Mouse (Mus musculus) spleen, postnatal 14 days (tissue): ENCODE results near the gene Smarca4.
"Not testable (repeated sequence)": the region's sequence is repeated elsewhere in the genome, so short reads cannot be mapped to it uniquely, and the experiment has no call there.

Source experiments
- DNase-seq, 2 experiments: peaks; one replicate each; pipeline ENCODE4 v3.0.0; 2021 to 2022; ENCODE audit warnings: low spot score in 2 of 2

Smarca4 gene

DNA sequence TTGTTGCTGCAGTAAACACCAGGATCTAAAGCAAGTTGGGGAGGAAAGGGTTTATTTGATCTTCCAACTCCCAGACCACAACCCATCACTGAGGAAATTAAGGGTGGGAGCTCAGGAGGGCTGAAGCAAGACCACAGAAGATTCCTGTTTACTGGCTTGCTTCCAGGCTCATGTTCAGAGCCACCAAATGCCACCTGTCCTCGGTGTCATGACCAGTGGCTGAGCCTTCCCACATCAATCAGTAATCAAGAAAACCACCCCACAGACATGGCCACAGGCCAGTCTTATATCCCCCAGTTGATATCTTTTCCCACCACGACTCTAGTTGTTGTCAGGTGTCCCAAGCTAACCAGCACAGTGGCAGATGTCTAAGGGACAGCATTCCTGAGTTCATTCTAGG lies 37.3 kb downstream of the Smarca4 start:
- no peak for DNase-seq

- no peak for DNase-seq
These were observed 46.1 kb downstream of the Smarca4 start for GRCm38 (mm10) chr9:21662034-21662433.

- no peak for DNase-seq
These were observed 53.0 kb downstream of the Smarca4 start for GRCm38 (mm10) chr9:21668946-21669345.

DNA sequence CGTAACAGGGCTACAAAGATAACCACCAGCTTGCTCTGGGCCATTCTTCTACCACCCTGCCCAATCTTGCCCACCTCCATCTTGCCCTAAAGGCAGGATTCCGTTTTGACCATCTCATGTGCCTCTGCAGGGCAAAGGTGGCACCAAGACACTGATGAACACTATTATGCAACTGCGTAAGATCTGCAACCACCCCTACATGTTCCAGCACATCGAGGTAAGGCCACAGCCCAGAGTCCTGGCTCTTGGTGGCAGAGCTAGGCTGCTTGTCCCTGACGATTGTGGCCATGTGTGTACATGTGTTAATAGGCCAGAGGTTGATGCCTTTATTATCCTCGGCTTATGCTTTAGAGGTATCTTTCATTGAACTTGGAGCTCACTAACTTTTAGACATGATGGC lies 54.4 kb downstream of the Smarca4 start:
- no peak for DNase-seq

- no peak for DNase-seq
These were observed 55.8 kb downstream of the Smarca4 start for GRCm38 (mm10) chr9:21671753-21672152.

GRCm38 (mm10) chr9:21677706-21678105 lies 61.7 kb downstream of the Smarca4 start:
- no peak for DNase-seq

DNA sequence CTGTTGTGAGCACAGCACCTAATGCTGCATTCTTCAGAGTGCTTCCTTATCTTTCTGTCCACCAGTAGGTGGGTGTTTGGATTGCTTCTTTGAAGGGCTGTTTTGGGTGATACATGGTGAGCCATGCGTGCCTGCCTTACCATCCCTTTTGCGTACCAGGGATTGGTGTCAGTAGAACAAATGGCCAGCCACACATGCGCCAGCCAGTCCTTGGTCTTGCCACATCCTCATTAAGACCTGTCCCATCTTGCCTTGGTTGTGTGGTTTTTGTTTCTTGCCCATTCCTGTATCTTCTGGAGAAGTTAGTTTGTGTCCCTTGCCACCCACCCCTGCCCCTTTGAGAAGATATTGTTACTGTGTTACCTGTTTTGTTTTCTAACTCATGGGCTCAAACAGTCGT lies 64.5 kb downstream of the Smarca4 start:
- DNase-seq = no peak

- no peak for DNase-seq
These were observed 66.9 kb downstream of the Smarca4 start for GRCm38 (mm10) chr9:21682827-21683226.

GRCm38 (mm10) chr9:21683897-21684296 lies 67.9 kb downstream of the Smarca4 start:
- DNase-seq = no peak

- DNase-seq = no peak
These were observed 72.6 kb downstream of the Smarca4 start for GRCm38 (mm10) chr9:21688554-21688953.

GRCm38 (mm10) chr9:21690031-21690430 lies 74.1 kb downstream of the Smarca4 start:
- no peak for DNase-seq

DNA sequence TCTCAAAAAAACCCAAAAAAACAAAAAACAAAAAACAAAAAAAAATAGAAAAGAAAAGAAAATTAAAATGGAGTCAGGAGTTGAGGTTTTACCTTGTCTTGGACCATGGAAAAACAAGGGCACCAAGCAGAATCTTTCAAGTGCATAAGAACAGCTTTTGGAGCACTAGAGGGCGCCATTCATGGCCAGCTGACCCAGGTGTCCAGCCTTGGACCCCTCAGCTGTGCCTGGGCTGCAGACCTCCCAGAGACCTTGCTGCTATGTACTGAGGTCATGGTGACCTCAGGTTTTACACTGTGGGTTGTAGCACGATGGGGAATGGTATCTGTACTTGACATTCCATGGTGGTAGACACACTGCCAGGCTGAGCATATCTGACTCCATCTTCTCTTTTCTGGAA lies 75.9 kb downstream of the Smarca4 start:
- DNase-seq = peak in 1 of 2 experiments; percentile 7

GRCm38 (mm10) chr9:21692491-21692890 lies 76.5 kb downstream of the Smarca4 start:
- no peak for DNase-seq

GRCm38 (mm10) chr9:21694071-21694470 lies 78.1 kb downstream of the Smarca4 start:
- no peak for DNase-seq

GRCm38 (mm10) chr9:21695229-21695792 lies 79.3 kb downstream of the Smarca4 start:
- DNase-seq = no peak

GRCm38 (mm10) chr9:21697121-21697520 lies 81.2 kb downstream of the Smarca4 start:
- no peak for DNase-seq

DNA sequence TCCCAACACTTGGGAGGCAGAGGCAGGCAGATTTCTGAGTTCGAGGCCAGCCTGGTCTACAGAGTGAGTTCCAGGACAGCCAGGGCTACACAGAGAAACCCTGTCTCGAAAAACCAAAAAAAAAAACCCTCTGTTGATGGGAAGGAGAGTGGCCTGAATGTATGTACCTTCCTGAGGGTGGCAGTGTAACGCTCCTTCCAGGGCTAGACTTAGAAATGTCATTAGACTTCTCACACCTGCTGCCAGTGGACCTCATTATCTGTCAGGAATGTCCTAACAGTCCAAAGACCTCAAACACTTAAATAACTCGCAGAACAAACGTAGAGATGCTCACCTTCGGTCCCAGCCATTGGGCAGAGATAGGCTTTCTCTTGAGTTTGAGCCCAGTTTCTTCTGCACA lies 83.3 kb downstream of the Smarca4 start:
- not testable (repeated sequence) for DNase-seq

- no peak for DNase-seq
These were observed 85.1 kb downstream of the Smarca4 start for GRCm38 (mm10) chr9:21701091-21701490.

GRCm38 (mm10) chr9:21703494-21703893 lies 87.5 kb downstream of the Smarca4 start:
- no peak for DNase-seq

- no peak for DNase-seq
These were observed 90.1 kb downstream of the Smarca4 start for GRCm38 (mm10) chr9:21706085-21706484.

DNA sequence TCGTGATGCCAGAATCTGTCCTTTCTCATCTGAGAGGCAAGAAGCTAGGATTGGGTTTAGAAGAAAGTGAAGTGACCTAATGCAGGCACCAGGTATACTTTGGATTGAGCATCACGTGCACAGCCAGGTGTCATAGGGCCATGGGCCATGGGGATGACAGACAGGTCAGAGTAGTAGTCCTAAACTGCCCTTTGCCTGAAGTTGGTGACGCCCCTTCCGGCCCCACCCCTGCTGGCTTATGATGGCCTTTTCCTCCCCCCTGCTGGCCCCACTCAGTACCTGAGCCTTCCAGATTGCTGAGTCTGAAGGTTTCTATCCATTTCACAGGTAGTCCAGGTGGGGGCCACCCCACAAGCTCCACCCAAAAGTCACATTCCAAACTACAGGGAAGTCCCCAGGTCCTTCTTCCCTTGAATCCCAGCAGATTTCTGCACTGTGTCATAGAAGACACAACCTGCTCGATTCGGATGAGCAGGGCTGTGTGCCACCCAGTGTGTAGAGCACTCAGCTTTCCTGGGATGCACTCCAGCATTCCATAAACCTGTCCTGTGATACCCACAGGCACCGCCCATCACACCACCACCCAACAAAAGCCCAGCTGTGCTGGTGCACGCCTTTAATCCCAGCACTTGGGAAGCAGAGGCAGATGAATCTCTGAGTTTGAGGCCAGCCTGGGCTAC lies 90.8 kb downstream of the Smarca4 start:
- DNase-seq = no peak

DNA sequence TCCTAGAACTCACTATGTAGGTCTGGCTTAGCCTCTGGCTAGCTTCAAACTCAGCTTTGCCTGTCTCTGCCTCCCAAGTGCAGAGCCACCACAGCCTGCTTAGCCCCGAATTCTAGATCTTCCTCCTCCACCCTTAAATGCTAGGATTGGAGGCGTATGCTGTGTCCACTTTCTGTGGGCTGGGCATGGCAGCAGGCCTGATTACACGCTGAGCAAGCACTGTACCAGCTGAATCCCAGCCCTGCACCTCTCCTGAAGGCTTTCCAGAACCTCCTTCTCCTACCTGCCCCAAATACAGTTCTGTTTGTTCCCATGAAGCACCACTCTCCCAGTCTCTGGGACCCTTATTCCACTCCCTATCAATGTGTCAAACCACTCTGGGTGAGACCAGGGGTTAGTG lies 93.4 kb downstream of the Smarca4 start:
- DNase-seq = no peak

DNA sequence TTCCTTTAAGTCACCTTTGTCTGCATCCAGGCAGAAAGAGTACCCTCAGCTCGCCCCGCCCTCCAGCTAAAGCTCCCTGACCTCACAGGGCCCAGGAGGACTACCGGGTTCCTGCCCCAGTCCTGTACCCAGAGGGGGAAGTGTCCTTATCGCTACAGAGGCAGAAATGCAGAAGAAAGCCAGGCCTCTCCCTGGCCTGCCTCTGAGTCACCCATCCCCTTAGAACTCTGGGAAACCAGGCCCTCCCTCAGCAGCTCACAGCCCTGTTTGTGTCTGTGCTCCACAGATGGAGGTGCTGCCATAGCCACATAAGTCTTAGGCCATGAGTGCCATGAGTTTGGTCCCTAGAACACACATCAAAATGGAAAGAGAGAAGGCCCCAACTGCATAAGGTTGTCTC lies 99.3 kb downstream of the Smarca4 start:
- no peak for DNase-seq

- no peak for DNase-seq
These were observed 101.0 kb downstream of the Smarca4 start for GRCm38 (mm10) chr9:21717015-21717414.
